Mouse (Mus musculus) liver, embryonic 12.5 days (tissue): ENCODE results near the gene Gm47289. TPM values are rescaled to one million over a fixed set of nuclear protein-coding genes. Genes with fewer than 3 reads are reported as not detected.

Experiments
- ATAC-seq: fragments of 200-750 bp; cut with Nextera tagmentation; 2 replicates; pipeline ENCODE4 v1.8.0; 2017; ENCODE audit warnings: moderate number of reproducible peaks, mild to moderate bottlenecking, moderate library complexity
- H3K27ac ChIP-seq: fragments of 300-500 bp; sonication (generic); 2 replicates; pipeline ENCODE4 v1.5.1; 2016; ENCODE audit warnings: mild to moderate bottlenecking
- H3K27me3 ChIP-seq: fragments of 300-500 bp; sonication (generic); replicated peaks from 2 replicates; pipeline ENCODE4 v1.6.1; 2016; ENCODE audit warnings: mild to moderate bottlenecking, moderate library complexity
- H3K36me3 ChIP-seq: fragments of 300-500 bp; sonication (generic); 2 replicates; pipeline ENCODE4 v1.6.1; 2016; ENCODE audit warnings: mild to moderate bottlenecking, moderate library complexity
- H3K4me1 ChIP-seq: fragments of 300-500 bp; sonication (generic); 2 replicates; pipeline ENCODE4 v1.6.1; 2016
- H3K4me2 ChIP-seq: fragments of 300-500 bp; sonication (generic); 2 replicates; pipeline ENCODE4 v1.6.1; 2016; ENCODE audit warnings: mild to moderate bottlenecking, moderate library complexity
- H3K4me3 ChIP-seq: fragments of 300-500 bp; sonication (generic); 2 replicates; pipeline ENCODE4 v1.5.1; 2016; ENCODE audit warnings: mild to moderate bottlenecking, moderate library complexity
- H3K9ac ChIP-seq: fragments of 300-500 bp; sonication (generic); 2 replicates; pipeline ENCODE4 v1.6.1; 2016; ENCODE audit warnings: mild to moderate bottlenecking, moderate library complexity
- H3K9me3 ChIP-seq: fragments of 300-500 bp; sonication (generic); replicated peaks from 2 replicates; pipeline ENCODE4 v1.6.1; 2016; ENCODE audit warnings: mild to moderate bottlenecking, moderate library complexity
- WGBS: fragments of 180-500 bp; shearing (Covaris S2); methylation state at CpG from one replicate; pipeline ENCODE4 v1.1.7; 2016; ENCODE audit not compliant: insufficient replicate concordance; 5-methylcytosine and 5-hydroxymethylcytosine counted together
- polyA plus RNA-seq: library from polyadenylated mRNA; unstranded; fragments of >200 nt; fragmentation: Nextera tagmentation; extraction: Ambion mirVana; gene quantifications from 2 replicates; pipeline ENCODE4 v1.2.1, GENCODE M21; 2016

Gene Gm47289
- polyA plus RNA-seq, 1 experiment from 2014 or later = not detected

- no peak for ATAC-seq
- Histone ChIP-seq H3K4me1 (no peaks in the 10 kb centered on the region), H3K27ac (no peak overlapping the region), H3K36me3 (no peaks in the 10 kb centered on the region), H3K4me3 (no peak overlapping the region), H3K9me3 (no peaks in the 10 kb centered on the region), H3K4me2 (no peak overlapping the region), H3K9ac (no peak overlapping the region), H3K27me3 (no peaks in the 10 kb centered on the region)
- 74% methylated on average over 6 of the region's 6 CpGs for WGBS
Measured at GRCm38 (mm10) chr9:119165548-119165947, 6.6 kb downstream of the Gm47289 start.

GRCm38 (mm10) chr9:119167608-119168007 lies 8.6 kb downstream of the Gm47289 start:
- ATAC-seq = no peak
- Histone ChIP-seq H3K27ac (no peak overlapping the region), H3K27me3 (no peaks in the 10 kb centered on the region), H3K36me3 (no peaks in the 10 kb centered on the region), H3K4me1 (no peaks in the 10 kb centered on the region), H3K4me3 (no peak overlapping the region), H3K9me3 (no peaks in the 10 kb centered on the region), H3K9ac (no peak overlapping the region), H3K4me2 (no peak overlapping the region)
- 82% methylated on average over 2 of the region's 2 CpGs for WGBS

GRCm38 (mm10) chr9:119179292-119179691 lies 20.3 kb downstream of the Gm47289 start:
- H3K4me2 ChIP-seq = no peak overlapping the region
- H3K36me3 ChIP-seq = no peaks in the 10 kb centered on the region
- 71% methylated on average over 11 of the region's 11 CpGs for WGBS
- ATAC-seq = no peak
- H3K9me3 ChIP-seq = no peaks in the 10 kb centered on the region
- no peak overlapping the region for H3K4me3 ChIP-seq
- no peak overlapping the region for H3K9ac ChIP-seq
- H3K27me3 ChIP-seq = no peaks in the 10 kb centered on the region
- no peak overlapping the region for H3K27ac ChIP-seq
- no peaks in the 10 kb centered on the region for H3K4me1 ChIP-seq

GRCm38 (mm10) chr9:119181241-119181728 lies 22.3 kb downstream of the Gm47289 start:
- Histone ChIP-seq H3K36me3 (no peaks in the 10 kb centered on the region), H3K4me2 (no peak overlapping the region), H3K9me3 (no peaks in the 10 kb centered on the region), H3K9ac (no peak overlapping the region), H3K27ac (no peak overlapping the region), H3K4me3 (no peak overlapping the region), H3K4me1 (no peaks in the 10 kb centered on the region), H3K27me3 (no peaks in the 10 kb centered on the region)
- ATAC-seq = no peak
- 23% methylated on average over 3 of the region's 3 CpGs for WGBS

GRCm38 (mm10) chr9:119192202-119192990 lies 33.4 kb downstream of the Gm47289 start:
- Histone ChIP-seq H3K27me3 (no peaks in the 10 kb centered on the region), H3K4me3 (no peak overlapping the region), H3K27ac (no peak overlapping the region), H3K9ac (no peak overlapping the region), H3K9me3 (no peaks in the 10 kb centered on the region), H3K36me3 (no peaks in the 10 kb centered on the region), H3K4me2 (no peak overlapping the region), H3K4me1 (no peaks in the 10 kb centered on the region)
- 37% methylated on average over 11 of the region's 11 CpGs for WGBS
- no peak for ATAC-seq

GRCm38 (mm10) chr9:119199151-119199861 lies 40.3 kb downstream of the Gm47289 start:
- no peaks in the 10 kb centered on the region for H3K36me3 ChIP-seq
- WGBS = 65% methylated on average over 10 of the region's 10 CpGs
- no peak for ATAC-seq
- peaks cover under 1% of the 10 kb centered on the region; the same call in 1 of the 2 replicates for H3K9me3 ChIP-seq
- H3K4me2 ChIP-seq = no peak overlapping the region
- H3K9ac ChIP-seq = no peak overlapping the region
- no peaks in the 10 kb centered on the region for H3K4me1 ChIP-seq
- no peak overlapping the region for H3K27ac ChIP-seq
- no peak overlapping the region for H3K4me3 ChIP-seq
- no peaks in the 10 kb centered on the region for H3K27me3 ChIP-seq

GRCm38 (mm10) chr9:119201653-119202052 lies 42.7 kb downstream of the Gm47289 start:
- Histone ChIP-seq H3K4me2 (no peak overlapping the region), H3K27me3 (no peaks in the 10 kb centered on the region), H3K9me3 (peaks cover 5% of the 10 kb centered on the region; the same call in 1 of the 2 replicates), H3K4me3 (no peak overlapping the region), H3K4me1 (no peaks in the 10 kb centered on the region), H3K9ac (no peak overlapping the region), H3K27ac (no peak overlapping the region), H3K36me3 (no peaks in the 10 kb centered on the region)
- no peak for ATAC-seq
- WGBS = 60% methylated on average over 5 of the region's 5 CpGs

GRCm38 (mm10) chr9:119203617-119204016 lies 44.7 kb downstream of the Gm47289 start:
- ATAC-seq = peak; percentile 55; the same call in 1 of the 2 replicates
- WGBS = 75% methylated on average over 9 of the region's 9 CpGs
- H3K4me1 ChIP-seq = no peaks in the 10 kb centered on the region

GRCm38 (mm10) chr9:119205756-119206155 lies 46.8 kb downstream of the Gm47289 start:
- WGBS = 74% methylated on average over 5 of the region's 5 CpGs
- Histone ChIP-seq H3K4me2 (no peak overlapping the region), H3K9me3 (peaks cover 5% of the 10 kb centered on the region; the same call in 1 of the 2 replicates), H3K27me3 (no peaks in the 10 kb centered on the region), H3K4me3 (no peak overlapping the region), H3K27ac (no peak overlapping the region), H3K9ac (no peak overlapping the region), H3K36me3 (no peaks in the 10 kb centered on the region), H3K4me1 (no peaks in the 10 kb centered on the region)
- ATAC-seq = no peak

More at GRCm38 (mm10) chr9:119203617-119204016, 44.7 kb downstream of the Gm47289 start:
- Histone ChIP-seq H3K4me2 (no peak overlapping the region), H3K9me3 (peaks cover 5% of the 10 kb centered on the region; the same call in 1 of the 2 replicates), H3K36me3 (no peaks in the 10 kb centered on the region), H3K27me3 (no peaks in the 10 kb centered on the region), H3K4me3 (no peak overlapping the region), H3K27ac (no peak overlapping the region), H3K9ac (no peak overlapping the region)

GRCm38 (mm10) chr9:119206666-119207065 lies 47.7 kb downstream of the Gm47289 start:
- ATAC-seq = no peak
- peaks cover 5% of the 10 kb centered on the region; the same call in 1 of the 2 replicates for H3K9me3 ChIP-seq
- no peaks in the 10 kb centered on the region for H3K4me1 ChIP-seq
- H3K27me3 ChIP-seq = no peaks in the 10 kb centered on the region
- whole genome bisulfite sequencing = 60% methylated on average over 2 of the region's 2 CpGs
- H3K4me2 ChIP-seq = no peak overlapping the region
- no peak overlapping the region for H3K4me3 ChIP-seq
- H3K36me3 ChIP-seq = no peaks in the 10 kb centered on the region
- H3K9ac ChIP-seq = no peak overlapping the region
- H3K27ac ChIP-seq = no peak overlapping the region

- no peaks in the 10 kb centered on the region for H3K4me1 ChIP-seq
- no peak overlapping the region for H3K4me2 ChIP-seq
- no peak overlapping the region for H3K27ac ChIP-seq
- H3K4me3 ChIP-seq = no peak overlapping the region
- 60% methylated on average over 4 of the region's 4 CpGs for WGBS
- H3K27me3 ChIP-seq = no peaks in the 10 kb centered on the region
- H3K9me3 ChIP-seq = peaks cover 5% of the 10 kb centered on the region; the same call in 1 of the 2 replicates
- ATAC-seq = no peak
- no peak overlapping the region for H3K9ac ChIP-seq
- H3K36me3 ChIP-seq = no peaks in the 10 kb centered on the region
Measured at GRCm38 (mm10) chr9:119207113-119207512, 48.2 kb downstream of the Gm47289 start.

- WGBS = 79% methylated on average over 4 of the region's 4 CpGs
- Histone ChIP-seq H3K4me1 (no peaks in the 10 kb centered on the region), H3K4me3 (no peak within 1 kb of the TSS), H3K9me3 (peaks cover 5% of the 10 kb centered on the region; the same call in 1 of the 2 replicates), H3K36me3 (no peaks in the 10 kb centered on the region), H3K9ac (no peak within 1 kb of the TSS), H3K27me3 (no peaks in the 10 kb centered on the region), H3K27ac (no peak within 1 kb of the TSS), H3K4me2 (no peak within 1 kb of the TSS)
- no peak for ATAC-seq
Measured at GRCm38 (mm10) chr9:119208998-119209397, 50.0 kb downstream of the Gm47289 start, which contains the start of gene Slc22a13. Gene Slc22a13, minus strand, starts transcription at chr9:119209098.
